Mouse (Mus musculus): ENCODE data around the gene Tmem95. TPM values are rescaled to one million over a fixed set of nuclear protein-coding genes. Genes with fewer than 3 reads are reported as not detected.

Tmem95 gene
- polyA plus RNA-seq, 1 experiment: not detected

DNA sequence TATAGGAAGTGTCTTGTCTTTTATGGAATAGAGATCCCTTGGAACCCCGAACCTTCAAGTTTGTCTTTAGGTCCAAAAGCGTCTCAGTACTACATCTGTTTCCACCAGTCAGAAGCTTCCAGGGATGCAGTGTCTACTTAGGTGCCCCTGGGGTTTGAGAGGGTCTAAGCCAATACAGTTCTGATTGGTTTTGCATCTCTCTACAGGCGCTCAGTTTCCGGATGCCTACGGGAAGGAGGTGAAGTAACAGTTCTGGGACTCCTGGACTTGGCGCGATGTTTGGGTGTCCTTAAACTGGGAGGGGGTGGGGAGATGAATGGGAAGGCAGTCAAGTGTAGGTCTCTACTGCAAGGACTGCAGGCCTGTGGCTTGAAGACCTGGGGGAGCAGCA lies 39.1 kb downstream of the Tmem95 start:
- H3K27ac ChIP-seq (ENCODE audit: control insufficient read depth, insufficient read depth, low read depth, low read length, poor library complexity): peak overlapping the region; percentile 73

DNA sequence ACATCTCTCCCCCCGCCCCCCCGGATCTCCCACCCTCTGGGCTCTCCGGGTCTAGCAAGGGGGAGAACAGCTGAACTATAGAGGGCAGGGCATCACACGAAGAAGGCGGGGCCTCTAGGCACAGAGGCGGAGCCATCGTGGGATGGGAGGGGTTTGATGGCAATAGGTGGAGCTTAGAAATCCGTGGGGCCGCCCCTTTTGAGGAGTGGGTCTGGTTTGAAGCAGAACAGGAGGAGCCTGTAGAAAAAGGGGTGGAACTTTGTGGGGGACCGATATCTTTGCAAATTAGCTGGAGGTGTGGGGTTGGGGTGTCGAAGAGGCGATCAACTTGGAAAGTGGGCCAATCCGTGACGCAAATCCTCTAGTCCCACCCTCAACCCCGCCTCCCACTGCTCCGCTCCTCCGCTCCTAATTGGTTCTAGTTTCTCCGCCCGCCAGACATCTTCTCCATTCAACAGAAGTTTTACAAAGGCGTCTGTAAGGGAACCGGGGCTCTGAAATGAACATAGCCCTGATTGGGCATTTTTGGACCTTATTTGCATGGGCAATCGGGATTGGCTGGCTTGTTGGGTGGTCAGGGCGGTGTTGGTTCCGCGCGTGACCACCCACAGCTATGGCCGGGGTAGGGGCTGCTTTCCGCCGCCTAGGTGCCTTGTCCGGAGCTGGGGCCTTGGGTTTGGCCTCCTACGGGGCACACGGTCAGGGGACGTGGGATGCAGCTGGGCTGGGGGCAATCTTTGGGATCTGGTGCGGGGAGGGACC lies 39.7 kb downstream of the Tmem95 start, which contains the start of gene Tmem256:
Gene Tmem256 (plus strand): TSS at position 563 of the 762 bp plus-strand sequence.
- H3K4me1 ChIP-seq (ENCODE audit: control insufficient read depth, insufficient read depth, low read length): peaks cover 2% of the 10 kb centered on the region
- peak; percentile 91; the same call in 1 of the 2 replicates for TF ChIP-seq POLR2A (IDR thresholded peaks at IDR 0.05; ENCODE audit: borderline replicate concordance, control insufficient read depth, low read depth, low read length)
- no peak for TF ChIP-seq CTCF (IDR thresholded peaks at IDR 0.05; ENCODE audit: control insufficient read depth, insufficient read depth, low read length)
- H3K27ac ChIP-seq (ENCODE audit: control insufficient read depth, insufficient read depth, low read depth, low read length, poor library complexity): peak within 1 kb of the TSS; percentile 75
- peak within 1 kb of the TSS; percentile 89 for H3K4me3 ChIP-seq (replicated peaks; ENCODE audit: control insufficient read depth, low read depth, low read length)
- WGBS: under 1% methylated on average over 34 of the region's 34 CpGs

More for the DNA sequence above, 39.1 kb downstream of the Tmem95 start:
- under 1% methylated on average over 7 of the region's 7 CpGs for WGBS
- TF ChIP-seq CTCF (IDR thresholded peaks at IDR 0.05; ENCODE audit: control insufficient read depth, insufficient read depth, low read length) (no peak), POLR2A (IDR thresholded peaks at IDR 0.05; ENCODE audit: borderline replicate concordance, control insufficient read depth, low read depth, low read length) (no peak)
- H3K4me3 ChIP-seq (replicated peaks; ENCODE audit: control insufficient read depth, low read depth, low read length): peak overlapping the region; percentile 89
- H3K4me1 ChIP-seq (ENCODE audit: control insufficient read depth, insufficient read depth, low read length): peaks cover 2% of the 10 kb centered on the region

GRCm38 (mm10) chr11:69837604-69837951 lies 40.2 kb downstream of the Tmem95 start, which contains the start of gene Nlgn2:
TSS of gene Nlgn2 (minus strand) at chr11:69837784.
- Histone ChIP-seq H3K4me1 (ENCODE audit: control insufficient read depth, insufficient read depth, low read length) (peaks cover 2% of the 10 kb centered on the region), H3K4me3 (replicated peaks; ENCODE audit: control insufficient read depth, low read depth, low read length) (peak within 1 kb of the TSS; percentile 89), H3K27ac (ENCODE audit: control insufficient read depth, insufficient read depth, low read depth, low read length, poor library complexity) (peak within 1 kb of the TSS; percentile 75)
- under 1% methylated on average over 32 of the region's 32 CpGs for WGBS
- TF ChIP-seq CTCF (IDR thresholded peaks at IDR 0.05; ENCODE audit: control insufficient read depth, insufficient read depth, low read length) (no peak), POLR2A (IDR thresholded peaks at IDR 0.05; ENCODE audit: borderline replicate concordance, control insufficient read depth, low read depth, low read length) (no peak)

DNA sequence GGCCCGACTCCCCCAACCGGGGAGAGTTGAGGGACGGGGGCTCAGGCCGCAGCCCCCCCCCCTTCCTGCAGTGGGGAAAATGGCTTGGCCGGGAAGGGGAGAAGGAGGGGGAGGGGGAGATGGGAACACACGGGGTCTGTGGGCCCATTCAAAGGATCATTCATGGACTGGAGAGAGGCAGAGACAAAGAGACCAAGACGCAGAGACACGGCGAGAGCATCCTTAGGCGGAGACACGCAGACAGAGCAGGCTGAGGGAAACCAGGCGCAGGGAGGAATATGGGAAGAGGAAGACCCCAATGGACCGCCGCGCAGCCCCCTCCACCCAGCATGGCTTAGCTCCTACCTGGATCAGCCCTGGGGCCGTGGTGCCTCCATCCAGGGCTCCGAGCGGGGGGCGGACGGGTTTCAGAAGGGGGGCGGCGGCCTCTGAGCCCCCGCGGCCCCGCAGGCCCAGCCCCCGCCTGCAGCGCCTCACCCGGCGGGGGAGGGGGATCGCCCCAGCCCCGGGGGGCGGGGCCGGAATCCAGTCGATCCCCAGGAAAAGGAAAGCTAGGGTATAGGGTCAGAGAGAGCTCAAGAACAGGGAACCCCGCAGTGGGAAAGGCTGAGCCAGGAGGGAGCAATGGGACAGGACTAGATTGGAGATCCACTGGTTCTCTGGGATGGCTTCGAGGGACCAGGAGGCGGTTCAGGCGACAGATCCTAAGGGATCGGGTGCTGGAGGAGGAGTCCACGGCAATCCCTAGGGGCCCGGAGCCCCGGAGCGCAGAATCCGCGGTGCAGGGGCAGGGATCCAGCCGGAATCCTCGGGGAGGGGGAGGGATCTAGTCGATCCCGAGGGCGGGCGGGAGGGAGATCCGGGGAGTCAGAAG lies 40.9 kb downstream of the Tmem95 start:
- H3K4me1 ChIP-seq (ENCODE audit: control insufficient read depth, insufficient read depth, low read length): peaks cover 2% of the 10 kb centered on the region
- 4% methylated on average over 52 of the region's 52 CpGs for WGBS
- no peak overlapping the region for H3K27ac ChIP-seq (ENCODE audit: control insufficient read depth, insufficient read depth, low read depth, low read length, poor library complexity)
- TF ChIP-seq CTCF (IDR thresholded peaks at IDR 0.05; ENCODE audit: control insufficient read depth, insufficient read depth, low read length) (no peak), POLR2A (IDR thresholded peaks at IDR 0.05; ENCODE audit: borderline replicate concordance, control insufficient read depth, low read depth, low read length) (no peak)
- peak overlapping the region; percentile 1 for H3K4me3 ChIP-seq (replicated peaks; ENCODE audit: control insufficient read depth, low read depth, low read length)

DNA sequence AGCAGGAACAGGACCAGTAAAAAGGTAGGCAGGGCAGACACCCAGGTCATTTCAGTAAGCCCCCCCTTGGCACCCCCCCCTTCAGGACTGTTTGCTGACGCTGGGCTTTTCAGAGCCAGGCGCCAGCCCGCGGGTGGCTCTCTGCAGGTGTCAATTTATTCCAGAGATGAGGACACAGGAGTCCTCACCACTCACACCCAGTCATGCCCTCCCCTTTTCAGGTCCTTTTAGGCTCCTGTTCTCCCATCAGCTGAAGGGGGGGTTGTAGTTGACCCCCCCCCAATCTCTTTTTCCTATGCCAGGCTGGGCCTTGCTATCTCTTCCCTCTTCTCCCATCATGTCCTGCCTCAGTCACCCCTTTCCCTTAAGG lies 41.9 kb downstream of the Tmem95 start:
- WGBS: 54% methylated on average over 4 of the region's 4 CpGs
- TF ChIP-seq POLR2A (IDR thresholded peaks at IDR 0.05; ENCODE audit: borderline replicate concordance, control insufficient read depth, low read depth, low read length): no peak
- no peak for TF ChIP-seq CTCF (IDR thresholded peaks at IDR 0.05; ENCODE audit: control insufficient read depth, insufficient read depth, low read length)
- H3K27ac ChIP-seq (ENCODE audit: control insufficient read depth, insufficient read depth, low read depth, low read length, poor library complexity): no peak overlapping the region
- H3K4me1 ChIP-seq (ENCODE audit: control insufficient read depth, insufficient read depth, low read length): peaks cover 2% of the 10 kb centered on the region
- H3K4me3 ChIP-seq (replicated peaks; ENCODE audit: control insufficient read depth, low read depth, low read length): no peak overlapping the region

DNA sequence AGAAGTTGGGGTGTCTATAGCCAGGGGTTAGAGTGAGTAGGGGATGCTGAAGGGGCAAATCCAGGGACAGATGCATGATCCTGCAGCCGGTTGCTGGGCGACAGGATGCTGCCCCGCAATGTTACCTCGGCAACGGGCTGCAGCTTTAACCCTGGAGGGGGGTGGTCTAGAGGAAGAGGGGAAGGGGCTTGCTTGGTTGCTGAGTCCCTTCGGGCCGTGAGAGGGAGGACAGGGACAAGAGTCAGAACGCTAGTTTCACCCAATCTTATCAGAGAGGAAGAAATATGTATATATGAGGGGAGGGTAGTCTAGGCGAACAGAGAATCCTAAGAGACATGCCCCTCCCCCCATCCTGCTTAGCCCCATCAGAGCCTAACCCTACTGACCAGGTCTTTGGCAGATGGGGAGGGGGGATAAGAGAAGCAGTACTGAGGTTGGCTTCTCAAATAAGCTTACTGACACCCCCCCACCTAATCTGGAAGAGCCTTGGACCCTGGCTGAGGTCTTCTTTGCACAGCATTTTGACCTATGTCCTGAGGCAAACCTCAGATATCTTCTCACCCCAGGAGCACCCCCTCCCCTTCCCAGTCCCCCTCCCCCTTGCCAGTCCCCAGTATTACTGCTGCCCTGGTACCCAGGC lies 42.4 kb downstream of the Tmem95 start:
- TF ChIP-seq CTCF (IDR thresholded peaks at IDR 0.05; ENCODE audit: control insufficient read depth, insufficient read depth, low read length): no peak
- TF ChIP-seq POLR2A (IDR thresholded peaks at IDR 0.05; ENCODE audit: borderline replicate concordance, control insufficient read depth, low read depth, low read length): no peak
- H3K4me3 ChIP-seq (replicated peaks; ENCODE audit: control insufficient read depth, low read depth, low read length): no peak overlapping the region
- peaks cover 2% of the 10 kb centered on the region for H3K4me1 ChIP-seq (ENCODE audit: control insufficient read depth, insufficient read depth, low read length)
- WGBS: 57% methylated on average over 9 of the region's 9 CpGs
- H3K27ac ChIP-seq (ENCODE audit: control insufficient read depth, insufficient read depth, low read depth, low read length, poor library complexity): no peak overlapping the region

GRCm38 (mm10) chr11:69834001-69834549 lies 43.7 kb downstream of the Tmem95 start:
- peaks cover 2% of the 10 kb centered on the region for H3K4me1 ChIP-seq (ENCODE audit: control insufficient read depth, insufficient read depth, low read length)
- TF ChIP-seq POLR2A (IDR thresholded peaks at IDR 0.05; ENCODE audit: borderline replicate concordance, control insufficient read depth, low read depth, low read length) (peak; percentile 28; the same call in 1 of the 2 replicates), CTCF (IDR thresholded peaks at IDR 0.05; ENCODE audit: control insufficient read depth, insufficient read depth, low read length) (no peak)
- no peak overlapping the region for H3K27ac ChIP-seq (ENCODE audit: control insufficient read depth, insufficient read depth, low read depth, low read length, poor library complexity)
- 6% methylated on average over 28 of the region's 48 CpGs for WGBS
- H3K4me3 ChIP-seq (replicated peaks; ENCODE audit: control insufficient read depth, low read depth, low read length): peak overlapping the region; percentile 29
